Mouse (Mus musculus) limb, embryonic 14.5 days (tissue): Measurements from ENCODE around the gene Gm17078. TPM values are rescaled to one million over a fixed set of nuclear protein-coding genes. Genes with fewer than 3 reads are reported as not detected.
"Not testable (repeated sequence)": the region's sequence is repeated elsewhere in the genome, so short reads cannot be mapped to it uniquely, and the experiment has no call there.

Experiments
- ATAC-seq: fragments of 200-750 bp; cut with Nextera tagmentation; 2 replicates; pipeline ENCODE4 v1.8.0; 2017; ENCODE audit warnings: low read depth, moderate number of reproducible peaks, moderate TSS enrichment; ENCODE audit not compliant: low FRiP score
- DNase-seq: peaks from one replicate; pipeline ENCODE4 v3.0.0-alpha.2; 2015; ENCODE audit warnings: low spot score
- H3K27ac ChIP-seq: fragments of 300-500 bp; sonication (generic); replicated peaks from 2 replicates; pipeline ENCODE4 v1.5.1; 2014; ENCODE audit warnings: low read depth, mild to moderate bottlenecking, low read length, moderate library complexity, mixed read lengths
- H3K27me3 ChIP-seq: fragments of 300-500 bp; sonication (generic); 2 replicates; pipeline ENCODE4 v1.6.1; 2014; ENCODE audit warnings: low read length, mixed read lengths; ENCODE audit not compliant: control insufficient read depth, insufficient read depth
- H3K36me3 ChIP-seq: fragments of 300-500 bp; sonication (generic); 2 replicates; pipeline ENCODE4 v1.6.1; 2014; ENCODE audit warnings: mild to moderate bottlenecking, low read length, moderate library complexity, mixed read lengths; ENCODE audit not compliant: control insufficient read depth, insufficient read depth
- H3K4me1 ChIP-seq: fragments of 300-500 bp; sonication (generic); 2 replicates; pipeline ENCODE4 v1.6.1; 2014; ENCODE audit warnings: antibody characterized with exemption, low read length, mixed read lengths; ENCODE audit not compliant: control insufficient read depth, insufficient read depth
- H3K4me2 ChIP-seq: fragments of 300-500 bp; sonication (generic); replicated peaks from 2 replicates; pipeline ENCODE4 v1.6.1; 2014; ENCODE audit warnings: low read depth, mild to moderate bottlenecking, low read length, moderate library complexity; ENCODE audit not compliant: severe bottlenecking
- H3K4me3 ChIP-seq: fragments of 300-500 bp; sonication (generic); replicated peaks from 2 replicates; pipeline ENCODE4 v1.5.1; 2014; ENCODE audit warnings: low read length
- H3K9ac ChIP-seq: fragments of 300-500 bp; sonication (generic); 2 replicates; pipeline ENCODE4 v1.6.1; 2014; ENCODE audit warnings: mild to moderate bottlenecking, low read depth, low read length, moderate library complexity; ENCODE audit not compliant: severe bottlenecking
- H3K9me3 ChIP-seq: fragments of 300-500 bp; sonication (generic); 2 replicates; pipeline ENCODE4 v1.6.1; 2016; ENCODE audit warnings: low read length; ENCODE audit not compliant: control insufficient read depth
- POLR2A ChIP-seq: fragments of 200-500 bp; IDR thresholded peaks from 2 replicates; pipeline ENCODE4 v1.8.0; 2012; ENCODE audit warnings: inconsistent platforms, mild to moderate bottlenecking, moderate library complexity, borderline replicate concordance; ENCODE audit not compliant: insufficient read depth, insufficient read length; ENCODE audit errors: extremely low read depth
- WGBS: fragments of 180-500 bp; shearing (Covaris S2); extraction: QIAGEN DNeasy Blood & Tissue Kit; methylation state at CpG from one replicate; pipeline ENCODE4 v1.1.7; 2014; 5-methylcytosine and 5-hydroxymethylcytosine counted together
- polyA plus RNA-seq, 2 experiments: library from polyadenylated mRNA; depleted of rRNA in 1 of 2; stranded (reverse) in 1 of 2; unstranded in 1 of 2; fragments of >200 nt; fragmentation: Nextera tagmentation in 1 of 2; extraction: Ambion mirVana in 1 of 2; gene quantifications; 2 replicates each; pipeline versions ENCODE4 v1.2.1 to v1.2.3; 2012 to 2014

Gene Gm17078
- polyA plus RNA-seq (2012; rRNA removed) (not detected in 2 replicates), polyA plus RNA-seq (2014; fragmentation: Nextera tagmentation; extraction: Ambion mirVana) (not detected in 2 replicates)

GRCm38 (mm10) chr14:51611210-51611609 is at the start of gene Gm17078:
Gm17078 (minus strand) TSS chr14:51611310.
- Histone ChIP-seq H3K36me3 (no peaks in the 10 kb centered on the region), H3K9me3 (no peaks in the 10 kb centered on the region), H3K4me2 (no peak within 1 kb of the TSS), H3K4me1 (no peaks in the 10 kb centered on the region), H3K27me3 (no peaks in the 10 kb centered on the region), H3K27ac (no peak within 1 kb of the TSS), H3K4me3 (no peak within 1 kb of the TSS), H3K9ac (no peak within 1 kb of the TSS)
- no peak for ATAC-seq
- no peak for TF ChIP-seq POLR2A
- 91% methylated on average over 1 of the region's 1 CpGs for WGBS
- DNase-seq = no peak

GRCm38 (mm10) chr14:51635566-51635965 is 24.5 kb upstream of the Gm17078 start, which contains the start of gene Gm4181:
Gm4181 (minus strand) TSS chr14:51635666.
- ATAC-seq, H3K4me3 ChIP-seq, H3K27ac ChIP-seq, H3K9ac ChIP-seq, DNase-seq, H3K36me3 ChIP-seq, H3K9me3 ChIP-seq, H3K4me2 ChIP-seq, H3K27me3 ChIP-seq, H3K4me1 ChIP-seq: not testable (repeated sequence)
- 60% methylated on average over 1 of the region's 1 CpGs for WGBS

- 100% methylated on average over 1 of the region's 1 CpGs for WGBS
These were observed 21.3 kb upstream of the Gm17078 start for GRCm38 (mm10) chr14:51632426-51632825.

GRCm38 (mm10) chr14:51592039-51592438 is 19.1 kb downstream of the Gm17078 start, which contains the start of gene Gm17174:
Gm17174 (minus strand) TSS chr14:51592139.
- H3K27ac ChIP-seq, DNase-seq: not testable (repeated sequence)
- 95% methylated on average over 4 of the region's 4 CpGs for WGBS

More at GRCm38 (mm10) chr14:51632426-51632825, 21.3 kb upstream of the Gm17078 start:
- H3K27ac ChIP-seq, H3K36me3 ChIP-seq, DNase-seq, H3K9ac ChIP-seq, H3K4me1 ChIP-seq, H3K4me2 ChIP-seq, H3K4me3 ChIP-seq, ATAC-seq, H3K9me3 ChIP-seq, H3K27me3 ChIP-seq: not testable (repeated sequence)

GRCm38 (mm10) chr14:51573963-51574362 is 37.1 kb downstream of the Gm17078 start, which contains the start of gene Gm17175:
Gm17175 (minus strand) TSS chr14:51574063.
- ATAC-seq, H3K4me3 ChIP-seq, H3K4me1 ChIP-seq, H3K9ac ChIP-seq, DNase-seq, H3K36me3 ChIP-seq, H3K4me2 ChIP-seq, H3K27ac ChIP-seq, H3K27me3 ChIP-seq, H3K9me3 ChIP-seq: not testable (repeated sequence)
- WGBS = 84% methylated on average over 2 of the region's 2 CpGs

More at GRCm38 (mm10) chr14:51592039-51592438, 19.1 kb downstream of the Gm17078 start, which contains the start of gene Gm17174:
- not testable (repeated sequence) for H3K36me3 ChIP-seq, H3K9ac ChIP-seq, H3K4me1 ChIP-seq, H3K4me2 ChIP-seq, H3K4me3 ChIP-seq, H3K9me3 ChIP-seq, H3K27me3 ChIP-seq, ATAC-seq

Other genes starting within 250 kb of the Gm17078 start
- gene Gm7247, start 249.6 kb downstream of the Gm17078 start, polyA plus RNA-seq (2012; rRNA removed) = not detected in 2 replicates
- gene Gm7247, start 249.6 kb downstream of the Gm17078 start, polyA plus RNA-seq (2014; fragmentation: Nextera tagmentation; extraction: Ambion mirVana) = not detected in 2 replicates
- gene Vmn2r88, start 200.5 kb downstream of the Gm17078 start, polyA plus RNA-seq (2012; rRNA removed) = not detected in 2 replicates
- gene Vmn2r88, start 200.5 kb downstream of the Gm17078 start, polyA plus RNA-seq (2014; fragmentation: Nextera tagmentation; extraction: Ambion mirVana) = not detected in 2 replicates
- not detected in 2 replicates for gene Vmn2r89, start 159.5 kb downstream of the Gm17078 start, polyA plus RNA-seq (2012; rRNA removed)
- gene Vmn2r89, start 159.5 kb downstream of the Gm17078 start, polyA plus RNA-seq (2014; fragmentation: Nextera tagmentation; extraction: Ambion mirVana) = not detected in 2 replicates
- gene Gm5622, start 58.5 kb downstream of the Gm17078 start, polyA plus RNA-seq (2012; rRNA removed) = not detected in 2 replicates
- gene Gm5622, start 58.5 kb downstream of the Gm17078 start, polyA plus RNA-seq (2014; fragmentation: Nextera tagmentation; extraction: Ambion mirVana) = not detected in 2 replicates
- gene Gm17175, start 37.2 kb downstream of the Gm17078 start, polyA plus RNA-seq (2012; rRNA removed) = not detected in 2 replicates
- gene Gm17175, start 37.2 kb downstream of the Gm17078 start, polyA plus RNA-seq (2014; fragmentation: Nextera tagmentation; extraction: Ambion mirVana) = not detected in 2 replicates
- gene Gm17174, start 19.2 kb downstream of the Gm17078 start, polyA plus RNA-seq (2012; rRNA removed) = not detected in 2 replicates
- not detected in 2 replicates for gene Gm17174, start 19.2 kb downstream of the Gm17078 start, polyA plus RNA-seq (2014; fragmentation: Nextera tagmentation; extraction: Ambion mirVana)
- gene Gm4181, start 24.4 kb upstream of the Gm17078 start, polyA plus RNA-seq (2012; rRNA removed) = not detected in 2 replicates
- gene Gm4181, start 24.4 kb upstream of the Gm17078 start, polyA plus RNA-seq (2014; fragmentation: Nextera tagmentation; extraction: Ambion mirVana) = not detected in 2 replicates
- gene Gm17079, start 84.2 kb upstream of the Gm17078 start, polyA plus RNA-seq (2012; rRNA removed) = not detected in 2 replicates
- gene Gm17079, start 84.2 kb upstream of the Gm17078 start, polyA plus RNA-seq (2014; fragmentation: Nextera tagmentation; extraction: Ambion mirVana) = not detected in 2 replicates
- not detected in 2 replicates for gene Gm5800, start 105.9 kb upstream of the Gm17078 start, polyA plus RNA-seq (2012; rRNA removed)
- gene Gm5800, start 105.9 kb upstream of the Gm17078 start, polyA plus RNA-seq (2014; fragmentation: Nextera tagmentation; extraction: Ambion mirVana) = not detected in 2 replicates
- not detected in 2 replicates for gene Ang4, start 162.3 kb upstream of the Gm17078 start, polyA plus RNA-seq (2012; rRNA removed)
- not detected in 2 replicates for gene Ang4, start 162.3 kb upstream of the Gm17078 start, polyA plus RNA-seq (2014; fragmentation: Nextera tagmentation; extraction: Ambion mirVana)
- not detected in 2 replicates for gene AY358078, start 188.7 kb upstream of the Gm17078 start, polyA plus RNA-seq (2012; rRNA removed)
- gene AY358078, start 188.7 kb upstream of the Gm17078 start, polyA plus RNA-seq (2014; fragmentation: Nextera tagmentation; extraction: Ambion mirVana) = not detected in 2 replicates
- gene Ear6, start 242.4 kb upstream of the Gm17078 start, polyA plus RNA-seq (2012; rRNA removed) = 0.31 and 1.2 TPM in 2 replicates
- gene Ear6, start 242.4 kb upstream of the Gm17078 start, polyA plus RNA-seq (2014; fragmentation: Nextera tagmentation; extraction: Ambion mirVana) = not detected in 2 replicates